Mouse (Mus musculus) ovary, postnatal 14 days (tissue): Measurements from ENCODE around the gene Gimap4.

Experiments
- DNase-seq: peaks from one replicate; pipeline ENCODE4 v3.0.0; 2022; ENCODE audit warnings: low spot score

The Gimap4 gene

GRCm38 (mm10) chr6:48700251-48701075 is 16.1 kb downstream of the Gimap4 start:
- DNase-seq, result no peak

- no peak for DNase-seq
Measured at GRCm38 (mm10) chr6:48702146-48702545, 17.8 kb downstream of the Gimap4 start.

GRCm38 (mm10) chr6:48702601-48703000 is 18.3 kb downstream of the Gimap4 start:
- no peak for DNase-seq

- DNase-seq, result no peak
Measured at GRCm38 (mm10) chr6:48704146-48704545, 19.8 kb downstream of the Gimap4 start.

GRCm38 (mm10) chr6:48706130-48706529 is 21.8 kb downstream of the Gimap4 start:
- DNase-seq, result no peak

GRCm38 (mm10) chr6:48718455-48718854 is 34.1 kb downstream of the Gimap4 start, which contains the start of the genes Gm28053 and Gimap7:
Gm28053 (plus strand) TSS chr6:48718607.
Gimap7 (plus strand) TSS chr6:48718621.
- DNase-seq, result no peak

- no peak for DNase-seq
Measured at GRCm38 (mm10) chr6:48720326-48720725, 36.0 kb downstream of the Gimap4 start.

- no peak for DNase-seq
Measured at GRCm38 (mm10) chr6:48723468-48723867, 39.1 kb downstream of the Gimap4 start.

GRCm38 (mm10) chr6:48725476-48725875 is 41.1 kb downstream of the Gimap4 start:
- peak; percentile 27 for DNase-seq

GRCm38 (mm10) chr6:48727761-48728160 is 43.4 kb downstream of the Gimap4 start:
- no peak for DNase-seq

GRCm38 (mm10) chr6:48732864-48733304 is 48.5 kb downstream of the Gimap4 start:
- DNase-seq, result no peak

- no peak for DNase-seq
Measured at GRCm38 (mm10) chr6:48733660-48734059, 49.3 kb downstream of the Gimap4 start.

- no peak for DNase-seq
Measured at GRCm38 (mm10) chr6:48737053-48737452, 52.7 kb downstream of the Gimap4 start.

GRCm38 (mm10) chr6:48737688-48738087 is 53.3 kb downstream of the Gimap4 start:
- no peak for DNase-seq

GRCm38 (mm10) chr6:48738961-48739779 is 54.8 kb downstream of the Gimap4 start, which contains the start of gene Gimap1:
Gimap1 (plus strand) TSS chr6:48739054.
- DNase-seq, result no peak

- DNase-seq, result no peak
Measured at GRCm38 (mm10) chr6:48739780-48740055, 55.4 kb downstream of the Gimap4 start.

- no peak for DNase-seq
Measured at GRCm38 (mm10) chr6:48740501-48741169, 56.3 kb downstream of the Gimap4 start.

- no peak for DNase-seq
Measured at GRCm38 (mm10) chr6:48741273-48741672, 56.9 kb downstream of the Gimap4 start.
